Mouse (Mus musculus) heart, postnatal 0 days (tissue): ENCODE measurements around the gene Tagln3.

Source experiments
- CTCF ChIP-seq: IDR thresholded peaks from 2 replicates; pipeline ENCODE4 v1.5.1; 2016; ENCODE audit warnings: antibody characterized with exemption, control low read depth, low read depth
- EP300 ChIP-seq: IDR thresholded peaks from 2 replicates; pipeline ENCODE4 v1.6.1; 2016; ENCODE audit warnings: antibody characterized with exemption, low read depth

DNA sequence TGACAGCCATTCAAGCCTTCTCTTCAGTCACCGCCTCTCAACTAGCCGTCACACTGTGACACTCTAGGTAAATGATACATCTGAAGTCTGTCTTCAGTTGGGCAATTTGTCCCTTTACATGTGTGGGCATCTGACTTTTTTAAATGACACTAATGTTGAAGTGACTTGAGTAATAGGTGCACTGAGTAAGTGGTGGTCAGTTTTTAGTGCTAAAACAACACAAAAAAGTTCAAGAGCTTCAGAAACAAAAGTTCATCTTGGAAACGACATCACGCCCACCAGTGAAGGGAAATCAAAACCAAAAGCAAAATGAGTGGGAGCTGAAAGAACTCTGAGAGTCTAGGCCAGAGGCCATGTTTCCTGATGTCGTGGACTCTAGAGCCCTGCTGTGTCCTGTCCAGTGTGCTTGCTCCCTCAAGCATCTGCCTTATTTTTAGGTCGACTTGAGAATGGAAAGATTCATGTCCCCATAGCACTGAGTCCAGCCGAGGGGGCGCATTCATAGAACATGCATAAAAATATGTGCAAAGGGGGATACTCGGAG lies 34.4 kb upstream of the Tagln3 start:
- TF ChIP-seq CTCF (no peak), EP300 (no peak)
